Mouse (Mus musculus): ENCODE results near the gene Agap3.

GRCm38 (mm10) chr5:24533391-24533790, 81.4 kb downstream of the Agap3 start:
- TF ChIP-seq EP300 (IDR thresholded peaks at IDR 0.05; ENCODE audit: low read depth in 1 of 2, low read length in 2 of 2) (no peak), MAX (IDR thresholded peaks at IDR 0.05; ENCODE audit: low read length) (no peak), CTCF (IDR thresholded peaks at IDR 0.05 in 2 of 3, conservative IDR thresholded peaks at IDR 0.05 in 1 of 3; ENCODE audit: control insufficient read depth in 1 of 3, insufficient read depth in 1 of 3, low read depth in 2 of 3, low read length in 3 of 3, poor library complexity in 1 of 3, severe bottlenecking in 1 of 3) (no peak), RCOR1 (IDR thresholded peaks at IDR 0.05; ENCODE audit: low read depth, low read length) (no peak), CHD1 (IDR thresholded peaks at IDR 0.05; ENCODE audit: low read depth, low read length) (no peak), CHD2 (IDR thresholded peaks at IDR 0.05; ENCODE audit: low read length) (no peak), POLR2A (IDR thresholded peaks at IDR 0.05; ENCODE audit: control insufficient read depth in 1 of 2, insufficient read depth in 1 of 2, low read depth in 1 of 2, low read length in 2 of 2, poor library complexity in 1 of 2) (no peak), NRF1 (IDR thresholded peaks at IDR 0.05; ENCODE audit: insufficient read depth, low read depth, low read length, poor library complexity, severe bottlenecking) (no peak)
